Mouse (Mus musculus) kidney, postnatal 14 days (tissue): Measurements from ENCODE around the gene Gng12.

ENCODE experiments used
- DNase-seq: peaks from one replicate; pipeline ENCODE4 v3.0.0; 2022; ENCODE audit warnings: mixed read lengths

Gng12 gene

DNA sequence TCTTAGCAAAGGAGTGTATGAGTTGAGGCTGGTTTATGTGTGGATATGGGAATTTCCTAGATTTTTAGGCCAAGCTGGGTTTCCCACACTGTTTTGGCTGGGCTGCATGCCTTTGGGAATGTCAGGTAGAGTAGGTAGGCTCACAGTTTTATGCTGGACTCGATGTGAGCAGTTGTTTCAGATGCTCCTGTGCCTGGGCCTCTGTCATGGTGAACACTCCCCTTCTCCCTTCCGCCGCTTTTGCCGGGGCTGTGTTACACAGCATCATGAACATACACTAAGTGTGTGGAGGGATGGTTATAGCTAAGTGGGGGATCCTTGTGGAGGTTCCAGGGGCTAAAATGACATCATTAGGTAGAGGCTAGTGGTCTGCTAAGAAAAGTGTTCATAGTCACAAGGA is 24.6 kb downstream of the Gng12 start:
- no peak for DNase-seq

DNA sequence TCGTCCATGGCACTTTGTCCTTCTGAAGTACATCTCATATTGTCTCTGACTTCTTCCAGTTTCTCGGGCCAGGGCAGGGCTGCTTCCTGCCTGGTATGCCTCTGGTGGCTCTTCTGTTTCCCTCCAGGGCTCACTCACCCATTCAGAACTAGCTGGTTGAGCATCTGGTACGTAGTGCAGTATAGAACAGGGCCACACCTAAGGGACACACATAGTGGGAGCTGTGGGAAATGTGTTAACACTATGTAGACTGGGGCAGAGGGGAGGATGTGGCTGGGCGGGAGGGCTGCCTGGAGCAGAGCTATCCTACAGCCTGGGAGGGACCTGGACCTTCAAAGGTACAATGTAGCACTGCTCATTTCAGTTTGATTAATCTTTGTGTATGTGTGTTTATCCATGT is 25.6 kb downstream of the Gng12 start:
- no peak for DNase-seq

DNA sequence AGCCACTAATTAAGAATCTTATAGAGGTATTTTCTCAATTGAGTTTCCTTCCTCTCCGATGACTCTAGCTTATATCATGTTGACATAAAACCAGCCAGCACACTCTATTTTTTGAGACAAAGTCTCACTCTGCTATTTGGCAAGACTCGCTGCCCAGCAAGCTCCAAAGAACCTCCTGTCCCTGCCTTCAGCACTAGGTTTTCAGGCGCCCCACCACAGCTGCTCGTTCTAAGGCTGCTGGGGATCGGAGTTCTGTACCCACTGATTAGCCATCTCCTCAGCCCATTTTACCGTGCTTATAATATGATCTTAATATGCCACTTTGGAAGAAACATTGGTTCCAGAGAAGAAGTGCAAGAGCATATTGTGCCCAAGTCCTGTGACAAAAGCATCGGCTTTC is 26.3 kb downstream of the Gng12 start:
- DNase-seq, result no peak

- DNase-seq, result no peak
Measured at GRCm38 (mm10) chr6:66923851-66924250, 27.7 kb downstream of the Gng12 start.

DNA sequence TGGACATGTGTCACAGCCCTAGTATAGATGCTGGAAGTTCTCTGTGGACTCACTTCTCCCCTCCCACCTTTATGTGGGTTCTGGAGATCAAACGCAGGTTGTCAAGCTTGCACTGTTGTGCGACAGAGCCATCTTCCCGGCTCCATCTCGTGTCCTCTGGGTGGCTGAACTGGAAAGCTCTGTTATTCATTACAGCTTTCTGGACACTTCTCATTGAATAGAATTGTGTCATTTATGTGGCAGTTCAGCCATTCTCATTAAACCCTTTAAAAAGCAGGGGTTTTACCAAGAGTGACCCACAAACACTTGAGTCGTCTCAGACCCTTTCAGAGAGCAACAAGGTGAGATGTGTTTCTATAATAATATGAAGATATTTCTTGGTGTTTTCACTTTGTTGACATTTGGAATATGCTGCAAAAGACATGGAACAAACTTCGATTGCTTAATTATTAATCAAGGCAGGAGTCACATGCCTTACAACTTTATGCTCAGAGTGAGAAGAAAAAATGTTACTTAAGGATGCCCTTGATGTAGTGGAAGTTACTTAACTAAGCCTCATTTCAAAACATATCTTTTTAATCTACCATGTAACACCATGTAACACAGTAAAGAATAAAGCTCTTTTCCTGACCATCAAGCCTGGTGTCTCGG is 28.2 kb downstream of the Gng12 start:
- no peak for DNase-seq

DNA sequence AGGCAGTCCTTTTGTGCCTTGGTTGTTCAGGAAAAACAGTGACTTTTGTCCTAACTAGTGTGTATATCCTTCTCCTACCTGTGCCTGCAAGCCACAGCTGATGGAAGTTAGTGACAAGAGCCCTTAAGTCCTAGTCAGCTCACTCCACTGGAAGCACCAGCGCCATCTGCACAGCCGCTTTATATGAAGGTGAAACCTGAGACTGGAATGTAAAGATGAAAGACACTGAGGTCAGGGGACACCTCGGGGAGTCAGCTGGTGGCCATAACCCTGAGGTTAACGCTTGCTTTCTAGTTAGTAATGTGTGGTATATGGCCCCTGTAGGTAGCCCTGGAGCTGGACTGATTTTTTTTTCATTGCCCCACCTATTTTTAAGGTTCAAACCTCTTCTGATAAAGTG is 30.1 kb downstream of the Gng12 start:
- no peak for DNase-seq

- no peak for DNase-seq
Measured at GRCm38 (mm10) chr6:66928972-66929645, 32.9 kb downstream of the Gng12 start.

GRCm38 (mm10) chr6:66929694-66930093 is 33.5 kb downstream of the Gng12 start:
- peak; percentile 57 for DNase-seq

DNA sequence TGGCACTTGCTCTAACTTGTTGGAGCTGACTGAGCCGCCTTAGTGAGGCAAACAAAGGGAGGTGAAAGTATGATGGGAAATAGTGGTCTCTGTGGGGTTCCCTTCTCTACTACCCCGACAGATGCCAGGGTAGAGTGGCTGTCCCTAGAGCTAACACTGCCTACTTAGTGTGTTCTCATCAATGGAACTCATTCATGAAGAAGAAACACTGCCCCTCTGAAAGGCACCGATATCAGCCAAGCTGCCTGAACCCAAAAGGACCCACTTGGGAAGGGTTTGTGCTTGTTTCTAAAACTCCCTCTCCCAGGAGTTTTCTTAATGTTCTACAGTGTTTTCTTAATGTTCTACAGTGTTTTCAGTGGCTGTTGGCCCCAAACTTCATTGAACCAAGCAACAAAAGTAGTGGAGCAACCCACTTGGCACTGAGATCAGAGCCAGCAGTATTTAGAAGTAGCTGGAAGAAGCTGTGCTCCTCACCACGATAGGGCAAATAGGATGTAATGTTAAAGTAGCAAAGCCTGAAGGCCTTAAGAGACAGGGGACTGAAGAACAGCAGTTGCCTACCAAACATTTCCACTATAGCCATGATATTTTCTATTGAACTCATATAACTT is 36.1 kb downstream of the Gng12 start:
- DNase-seq, result no peak

DNA sequence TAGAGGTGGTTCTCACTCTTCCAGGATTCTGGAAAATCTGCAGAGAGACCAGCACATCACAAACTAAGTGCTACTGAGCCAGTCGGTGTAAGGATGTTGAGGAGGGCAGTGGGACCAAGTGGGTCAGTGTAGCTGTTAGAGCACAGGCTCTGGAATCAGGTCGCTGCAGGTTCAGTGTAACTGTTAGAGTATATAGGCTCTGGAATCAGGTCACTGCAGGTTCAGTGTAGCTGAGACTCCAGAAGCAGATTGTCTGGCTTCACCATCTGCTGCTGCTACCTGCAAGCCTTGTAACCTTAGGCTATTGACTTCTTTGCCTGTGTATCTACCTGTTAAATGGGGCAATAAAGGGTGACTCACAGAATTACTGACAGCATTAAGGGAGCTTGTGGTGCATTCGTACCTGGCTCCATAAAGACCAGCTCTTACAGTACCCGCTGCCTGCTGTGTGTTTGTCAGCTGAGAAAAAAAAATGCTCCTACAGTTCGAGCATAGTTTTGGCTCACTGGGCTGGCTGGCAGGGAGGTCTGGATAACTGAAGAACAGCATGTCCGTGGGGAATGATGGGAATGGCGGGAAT is 44.5 kb downstream of the Gng12 start:
- DNase-seq, result no peak

- no peak for DNase-seq
Measured at GRCm38 (mm10) chr6:66941792-66942191, 45.6 kb downstream of the Gng12 start.

DNA sequence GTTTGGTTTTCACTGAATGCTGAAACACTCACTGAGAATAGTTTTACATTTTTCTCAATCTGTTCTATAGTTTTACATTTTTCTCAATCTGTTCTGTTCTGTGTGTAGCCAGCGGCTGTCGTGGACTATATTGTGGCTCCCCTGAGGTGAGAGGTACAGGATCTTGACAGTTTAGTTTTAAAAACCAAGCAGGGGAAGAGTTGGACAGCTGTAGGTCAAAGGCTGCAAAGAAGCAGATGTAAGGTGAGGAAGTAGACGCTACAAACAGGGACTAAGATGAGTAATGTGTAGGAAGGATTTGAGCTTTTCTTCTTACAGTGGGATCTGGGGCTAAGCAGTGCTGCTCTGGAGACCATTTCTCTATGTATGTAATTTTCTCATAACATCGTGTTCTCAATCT is 46.6 kb downstream of the Gng12 start:
- DNase-seq, result no peak

GRCm38 (mm10) chr6:66943367-66944189 is 47.4 kb downstream of the Gng12 start:
- DNase-seq, result no peak

GRCm38 (mm10) chr6:66944190-66945003 is 48.2 kb downstream of the Gng12 start:
- no peak for DNase-seq

DNA sequence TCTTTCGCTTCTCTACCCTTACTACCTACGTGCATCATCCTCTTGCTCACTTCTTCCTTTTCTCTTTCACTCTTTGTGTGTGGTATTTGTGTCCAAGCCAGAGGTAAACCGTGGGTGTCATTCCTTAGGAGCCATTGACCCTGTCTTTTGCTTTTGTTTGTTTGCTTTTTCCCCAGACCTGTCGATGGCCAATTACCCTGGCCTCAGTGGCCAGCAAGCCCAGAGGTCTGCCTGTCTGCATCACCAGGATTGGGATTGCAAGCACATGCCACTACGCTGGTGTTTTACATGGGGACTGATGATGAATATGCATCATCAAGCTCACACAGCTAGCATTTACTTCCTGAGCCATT is 48.8 kb downstream of the Gng12 start:
- no peak for DNase-seq

- no peak for DNase-seq
Measured at GRCm38 (mm10) chr6:66948111-66948510, 51.9 kb downstream of the Gng12 start.

DNA sequence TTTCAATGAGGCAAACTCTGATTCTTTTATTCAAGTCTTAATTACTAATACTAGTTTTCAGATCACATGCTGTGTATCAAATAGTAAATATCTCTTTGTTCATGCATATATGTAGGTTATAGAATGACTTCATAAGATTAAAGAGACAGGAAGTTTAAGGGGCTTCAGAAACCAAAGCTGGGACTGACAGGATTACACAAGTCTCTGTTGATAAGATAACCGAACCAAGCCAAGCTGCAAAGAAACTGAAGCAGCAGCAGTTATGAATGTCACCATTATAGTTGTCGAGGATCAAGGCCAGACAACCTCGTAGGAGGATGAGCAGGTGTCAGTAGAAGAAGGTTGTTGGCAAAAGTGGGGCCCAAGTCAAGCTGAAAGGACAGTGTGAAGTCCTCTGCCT is 52.7 kb downstream of the Gng12 start:
- no peak for DNase-seq

GRCm38 (mm10) chr6:66951726-66952418 is 55.7 kb downstream of the Gng12 start:
- DNase-seq, result no peak

- peak; percentile 59 for DNase-seq
Measured at GRCm38 (mm10) chr6:66953951-66954519, 57.8 kb downstream of the Gng12 start.

DNA sequence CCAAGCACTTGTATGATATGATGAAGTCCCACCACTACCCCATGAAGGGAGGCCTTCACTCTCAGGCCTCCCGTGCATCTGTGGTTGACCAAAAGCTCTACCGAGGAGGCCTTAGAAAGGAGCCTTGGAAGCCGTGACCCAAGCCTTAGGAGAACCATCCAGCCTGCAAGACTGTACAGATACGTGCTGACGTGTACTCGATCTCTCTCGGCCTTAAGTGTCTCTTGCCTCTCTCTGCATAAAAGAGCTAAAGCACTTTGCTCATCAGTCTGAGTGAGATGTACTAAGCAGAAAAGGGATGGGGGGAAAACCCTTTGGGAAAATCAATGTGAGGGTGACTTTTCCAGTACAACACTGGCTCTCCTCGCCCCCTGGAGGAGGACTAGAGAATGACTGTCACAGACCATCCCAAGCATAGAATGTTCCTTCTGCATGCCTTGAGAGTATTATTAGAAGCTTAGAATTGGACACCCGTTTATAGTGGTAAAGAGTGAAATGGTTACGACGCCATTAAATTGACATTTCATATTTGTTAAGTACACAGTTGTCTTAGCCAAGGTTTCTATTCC is 59.0 kb downstream of the Gng12 start:
- peak; percentile 44 for DNase-seq
